Mouse (Mus musculus) induced T-regulatory cell, adult 2 months (primary cell): ENCODE results near the gene Mipep.

Source experiments
- DNase-seq: peaks from one replicate; pipeline ENCODE4 v3.0.0-alpha.2; 2012; ENCODE audit warnings: low read depth

Gene Mipep

DNA sequence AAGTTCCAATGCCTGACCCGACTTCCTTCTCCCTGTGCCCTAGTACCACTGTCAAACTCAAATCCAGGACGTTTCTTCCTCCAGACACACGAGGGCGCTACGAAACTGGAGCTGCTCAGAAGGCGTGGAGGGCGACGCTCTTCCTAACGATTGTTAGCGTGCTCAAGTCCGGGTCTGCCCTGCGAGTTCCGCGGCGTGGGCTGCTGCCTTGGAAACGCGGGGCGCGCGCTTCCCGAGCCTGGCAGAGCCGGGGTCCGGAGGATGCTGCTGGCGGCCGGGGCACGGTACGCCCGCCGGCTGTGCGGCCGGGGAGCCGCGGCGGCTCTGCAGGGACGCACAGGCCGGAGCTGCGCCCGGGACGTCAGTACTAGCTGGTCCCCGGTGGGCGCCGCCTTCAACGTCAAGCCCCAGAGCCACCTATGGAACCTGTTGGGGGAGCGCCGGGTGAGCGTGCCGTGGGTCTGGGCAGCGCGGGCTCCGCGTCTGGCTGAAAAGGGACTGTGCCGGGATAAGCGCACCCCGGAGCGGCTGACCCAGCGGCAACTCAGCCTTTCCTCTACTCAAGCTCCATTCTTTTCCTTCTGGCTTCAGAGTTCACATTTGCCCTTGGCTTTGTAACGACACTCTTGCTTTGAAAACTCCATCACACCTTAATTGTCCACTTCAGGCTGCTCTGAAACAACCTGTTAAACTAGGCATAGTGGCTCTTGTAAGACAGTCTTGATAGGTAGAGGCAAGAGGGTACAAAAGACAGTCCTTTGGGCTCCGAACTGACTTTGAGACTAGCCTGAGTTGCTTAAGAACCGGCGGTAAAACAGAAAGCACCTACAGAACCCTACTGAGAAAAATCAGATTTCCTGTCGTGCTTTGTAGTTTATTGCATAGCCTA, at the start of gene Mipep:
TSS of gene Mipep (plus strand) at position 147 of the 889 bp plus-strand sequence.
- peak; percentile 96 for DNase-seq

DNA sequence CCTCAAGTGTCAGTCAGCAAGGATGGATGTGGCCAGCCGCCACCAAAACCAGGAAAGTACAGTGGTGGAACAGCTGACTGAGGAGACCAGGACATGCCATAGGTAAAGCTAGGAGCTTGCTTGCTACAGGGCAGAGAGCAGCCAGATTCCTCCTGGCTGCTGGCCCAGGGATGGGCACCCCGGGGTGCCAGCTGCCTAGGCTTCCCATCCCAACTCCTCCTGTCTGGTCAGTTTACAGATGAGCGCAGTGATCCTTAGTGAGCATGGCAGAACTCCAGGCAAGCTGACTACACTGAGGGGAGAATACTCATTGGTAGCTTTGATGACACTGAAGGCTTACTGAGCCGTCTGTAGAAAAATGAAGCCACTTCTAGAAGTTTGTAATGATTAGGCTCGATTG, 49.2 kb upstream of the Mipep start:
- DNase-seq, result no peak

DNA sequence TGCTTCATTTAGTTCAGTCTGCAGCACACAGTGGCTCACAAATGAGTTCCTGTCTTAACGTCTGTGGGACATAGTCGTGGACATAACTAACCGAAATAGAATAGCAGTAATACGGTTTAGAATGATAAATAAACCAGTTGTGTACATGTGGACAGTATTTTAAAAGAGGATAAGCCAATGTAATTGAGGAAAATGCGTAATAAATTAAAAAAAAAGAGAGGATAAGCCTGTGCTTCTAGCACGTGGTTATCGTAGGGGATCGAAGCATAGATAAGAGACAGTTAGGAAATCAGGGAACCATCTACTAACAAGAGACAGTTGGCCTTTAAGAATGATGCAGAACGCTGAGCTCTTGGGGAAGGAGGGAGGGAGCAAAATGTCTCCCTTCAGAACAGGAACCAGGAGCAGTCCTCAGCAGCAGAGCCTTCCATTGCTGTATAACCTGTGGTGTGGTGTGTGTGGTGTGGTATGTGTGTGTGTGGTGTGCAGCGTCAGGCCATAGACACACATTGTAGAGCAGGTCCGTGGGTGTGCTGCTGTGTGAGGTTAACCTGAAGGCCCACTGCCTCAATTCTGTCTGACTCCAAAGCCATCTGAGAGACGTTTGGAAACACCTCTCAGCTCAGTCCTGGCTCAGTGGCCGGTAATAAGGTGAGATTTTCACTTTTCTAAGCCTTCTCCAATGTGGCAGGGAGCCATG, 48.4 kb upstream of the Mipep start:
- DNase-seq, result peak; percentile 50

DNA sequence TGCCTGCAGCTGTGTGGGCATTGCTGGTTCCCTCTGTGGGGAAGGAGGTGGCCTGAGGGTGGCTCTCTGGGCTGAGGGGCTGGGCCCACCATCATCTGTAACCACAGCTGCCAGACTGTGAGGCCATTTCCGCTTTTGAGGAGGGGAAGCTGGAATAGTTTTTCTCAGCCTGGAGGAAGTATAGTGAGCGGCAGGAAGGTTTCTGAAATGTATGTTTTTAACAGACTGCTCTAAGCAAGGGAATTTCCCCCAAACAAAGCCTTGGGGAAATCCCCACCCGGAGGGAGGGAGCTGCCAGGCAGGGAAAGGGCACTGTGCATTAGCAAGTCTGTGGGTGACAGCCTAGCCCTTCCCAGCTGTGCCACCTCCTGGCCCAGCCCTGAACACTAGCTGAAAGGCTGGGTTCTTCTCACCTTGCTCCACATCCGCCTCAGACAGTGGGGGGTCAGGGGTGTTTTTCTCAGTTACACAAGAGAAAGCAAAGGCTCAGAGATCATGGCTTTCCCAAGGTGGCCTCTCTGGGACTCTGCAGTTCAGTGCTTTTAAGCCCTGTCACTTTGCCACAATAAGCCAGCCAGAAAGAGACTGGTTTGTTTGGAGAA, 47.7 kb upstream of the Mipep start:
- peak; percentile 95 for DNase-seq

DNA sequence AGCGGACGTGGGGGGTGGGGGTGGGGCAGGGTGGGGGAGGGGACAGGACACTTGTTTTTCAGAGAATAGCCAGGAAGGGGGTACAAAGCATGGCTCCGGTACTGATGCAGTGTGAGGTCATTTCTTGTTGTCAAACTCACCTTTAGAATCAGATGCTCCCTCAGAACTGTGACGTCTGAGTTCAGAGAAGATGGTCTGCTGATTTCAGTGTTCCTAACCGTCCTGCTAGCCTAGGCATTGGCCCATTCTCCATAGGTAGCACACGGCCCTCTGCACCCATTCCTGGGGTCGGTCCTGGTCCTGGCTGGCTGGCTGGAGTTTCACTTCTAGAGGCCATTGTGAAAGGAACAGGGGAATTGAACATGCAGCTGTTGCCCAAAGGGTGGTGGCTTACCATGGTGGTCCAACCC, 47.2 kb upstream of the Mipep start:
- peak; percentile 86 for DNase-seq

DNA sequence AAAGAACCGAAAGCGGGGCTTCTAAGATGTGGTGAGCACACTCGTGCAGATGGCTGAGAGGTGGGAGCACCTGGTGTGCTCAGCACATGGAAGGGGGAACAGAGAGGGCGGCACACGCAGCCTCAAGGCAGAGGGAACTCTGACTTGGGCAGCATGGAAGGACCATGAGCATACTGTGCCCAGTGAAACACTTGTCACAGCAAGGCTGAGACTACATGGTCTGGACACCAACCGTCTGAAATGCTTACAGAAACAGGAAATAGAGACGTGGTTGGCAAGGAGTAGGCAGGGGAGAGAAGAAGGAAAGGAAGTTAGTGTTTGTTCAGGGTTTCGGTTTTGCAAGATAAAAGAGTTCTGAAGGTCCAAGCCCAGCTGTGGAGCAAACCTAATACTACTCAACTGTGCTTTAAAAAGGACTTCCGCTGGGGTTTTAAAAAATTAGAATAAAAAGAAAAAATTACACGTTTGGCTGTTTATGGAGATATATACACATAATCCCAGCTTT, 45.9 kb upstream of the Mipep start:
- peak; percentile 88 for DNase-seq

DNA sequence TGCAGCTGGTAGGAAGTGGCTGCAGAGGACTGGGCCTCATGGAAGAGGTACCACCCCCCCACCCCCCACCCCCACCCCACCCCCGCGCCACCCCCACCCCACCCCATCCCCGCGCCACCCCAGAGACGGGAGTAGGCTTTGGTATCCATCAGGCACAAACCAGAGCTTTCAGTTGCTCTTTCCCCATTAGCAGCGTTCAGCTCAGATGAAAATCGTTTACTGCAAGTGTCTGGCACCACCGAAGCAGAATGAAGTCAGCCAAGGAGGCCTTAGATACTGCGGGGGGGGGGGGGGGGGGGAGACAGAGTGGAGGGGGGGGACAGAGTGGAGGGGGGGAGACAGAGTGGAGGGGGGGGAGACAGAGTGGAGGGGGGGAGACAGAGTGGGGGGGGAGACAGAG, 45.2 kb upstream of the Mipep start:
- DNase-seq, result peak; percentile 46

DNA sequence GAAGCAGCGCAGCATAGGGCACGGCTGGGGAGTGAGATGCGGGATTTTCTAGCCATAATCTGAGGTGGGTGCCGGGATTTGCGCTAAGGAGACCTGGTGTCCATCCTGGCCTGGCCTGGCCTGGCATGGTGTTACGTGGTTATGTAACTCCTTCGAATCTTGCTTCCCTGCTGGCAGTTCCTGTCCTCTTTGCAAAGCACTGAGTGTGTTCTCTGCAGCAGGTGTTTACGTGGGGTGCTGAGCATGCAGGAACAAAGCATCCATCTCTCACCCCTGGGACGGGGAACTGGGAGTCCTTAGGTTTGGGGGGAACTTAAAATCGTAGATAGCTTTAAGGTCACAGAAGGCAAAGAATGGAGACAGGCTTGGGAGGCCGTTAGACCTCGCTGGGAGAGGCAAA, 44.8 kb upstream of the Mipep start:
- peak; percentile 53 for DNase-seq

DNA sequence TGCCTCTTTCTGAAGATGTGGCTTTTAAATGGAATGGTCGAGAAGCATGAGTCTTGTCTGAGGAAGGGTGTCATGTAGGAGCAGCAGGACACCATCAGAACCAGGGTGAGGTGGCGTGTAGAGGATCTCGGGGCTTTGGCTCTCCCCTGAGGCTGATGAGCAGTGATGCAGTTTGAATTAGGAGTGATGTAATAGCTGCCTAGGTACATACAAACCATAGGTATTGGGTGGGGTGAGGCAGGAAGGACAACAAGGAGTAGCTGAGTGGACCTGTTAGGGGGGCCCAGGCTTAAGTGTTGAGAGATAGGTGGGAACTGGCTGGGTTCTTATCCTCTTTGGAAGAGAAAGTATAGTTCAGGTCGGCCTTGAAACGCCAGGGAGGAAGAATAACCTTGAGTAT, 43.9 kb upstream of the Mipep start:
- peak; percentile 50 for DNase-seq

DNA sequence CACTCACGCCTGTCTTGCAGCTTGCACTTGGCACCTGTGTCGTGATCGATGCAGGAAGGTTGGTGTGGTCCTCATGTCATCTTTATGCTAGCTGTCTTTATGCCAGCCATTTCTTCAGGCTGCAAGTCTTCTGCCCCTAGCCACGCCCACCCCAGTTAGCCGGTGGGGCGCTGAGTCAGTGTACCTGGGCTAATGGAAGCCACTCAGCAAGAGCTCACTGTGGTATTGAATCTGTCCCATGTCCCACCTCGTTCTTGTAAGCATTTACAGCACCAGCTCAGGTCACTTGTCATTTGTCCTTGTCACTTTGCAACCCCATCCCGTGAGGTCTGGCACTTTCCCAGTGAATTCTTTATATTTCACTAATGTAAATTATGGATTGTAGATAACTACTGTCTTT, 43.3 kb upstream of the Mipep start:
- DNase-seq, result peak; percentile 45

DNA sequence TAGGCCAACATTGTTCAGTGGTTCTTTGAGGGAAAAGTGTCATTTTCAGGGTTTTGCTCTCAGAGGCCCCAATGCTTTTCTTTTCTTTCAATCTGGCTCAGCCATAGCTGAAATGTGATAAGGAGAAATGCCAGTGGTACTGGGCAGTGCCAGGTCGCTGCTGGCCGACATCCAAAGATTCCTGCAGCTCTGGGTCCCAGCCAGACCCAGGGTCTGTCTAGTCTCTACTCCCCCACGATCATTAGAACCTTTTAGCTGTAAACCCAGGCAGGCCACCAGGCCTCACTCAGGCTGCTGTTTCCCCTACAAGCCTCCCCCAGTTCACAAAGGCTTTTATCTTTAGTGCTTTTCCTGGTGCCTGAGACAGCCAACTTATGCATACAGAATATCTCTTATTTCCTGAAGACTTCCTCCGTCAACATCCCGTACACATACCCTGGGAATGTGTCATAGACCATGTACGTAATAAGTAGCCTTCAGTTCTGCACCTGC, 42.8 kb upstream of the Mipep start:
- no peak for DNase-seq

DNA sequence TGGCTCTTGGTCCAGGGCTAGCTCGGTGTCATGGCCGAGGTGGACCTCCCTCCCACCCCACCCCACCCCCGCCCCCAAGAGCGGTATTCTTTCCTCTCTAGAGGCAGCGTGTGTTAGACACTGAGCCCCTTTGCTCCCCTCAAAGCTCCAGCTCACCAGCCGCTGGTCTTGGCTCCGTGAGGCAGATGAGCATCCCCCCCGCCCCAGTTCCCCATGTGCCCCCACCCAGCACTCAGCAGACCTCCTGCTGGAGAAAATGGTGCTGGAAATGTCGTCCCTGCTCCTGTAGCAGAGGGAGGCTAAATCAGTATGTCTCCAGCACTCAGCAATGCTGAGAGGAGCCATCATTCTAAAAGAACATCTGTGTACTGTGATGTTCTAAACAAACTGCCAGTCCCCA, 40.7 kb upstream of the Mipep start:
- DNase-seq, result no peak

DNA sequence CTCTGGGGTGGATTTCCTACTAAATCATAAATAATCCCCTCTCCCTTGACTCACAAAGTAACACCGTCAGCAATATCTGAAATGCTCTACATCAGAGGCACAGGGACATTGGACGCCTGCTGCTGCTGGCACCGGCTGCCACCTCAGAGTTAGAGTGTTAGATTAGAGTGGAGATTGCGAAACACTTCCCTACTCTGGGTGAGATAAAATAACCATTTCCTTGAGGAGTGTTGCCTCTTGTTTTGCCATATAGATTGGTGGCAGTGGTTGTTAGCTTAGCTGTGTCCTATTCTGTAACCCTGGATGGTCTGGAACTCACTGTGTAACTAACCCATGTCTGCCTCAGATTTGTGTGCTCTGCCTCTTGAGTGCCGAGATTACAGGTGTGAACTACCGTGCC, 39.2 kb upstream of the Mipep start:
- DNase-seq, result peak; percentile 32

DNA sequence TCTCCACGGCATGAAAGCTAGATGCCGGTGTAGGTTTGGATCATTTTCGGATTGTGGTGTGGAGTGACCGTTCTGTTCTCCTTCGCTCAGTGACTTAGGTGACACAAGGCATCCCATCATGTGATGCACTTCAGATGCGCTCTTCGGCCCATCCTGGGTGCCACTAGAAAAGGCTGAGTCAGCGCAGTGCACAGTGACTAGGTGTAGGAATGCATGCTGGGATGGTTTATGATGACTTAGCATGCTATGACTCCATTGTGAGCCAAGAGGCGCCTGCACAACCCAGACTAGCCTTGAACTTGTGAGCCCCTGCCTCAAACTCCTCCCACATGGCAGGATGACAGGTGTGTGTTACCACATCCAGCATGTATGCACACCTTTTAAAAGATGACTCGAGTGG, 38.2 kb upstream of the Mipep start:
- DNase-seq, result no peak

DNA sequence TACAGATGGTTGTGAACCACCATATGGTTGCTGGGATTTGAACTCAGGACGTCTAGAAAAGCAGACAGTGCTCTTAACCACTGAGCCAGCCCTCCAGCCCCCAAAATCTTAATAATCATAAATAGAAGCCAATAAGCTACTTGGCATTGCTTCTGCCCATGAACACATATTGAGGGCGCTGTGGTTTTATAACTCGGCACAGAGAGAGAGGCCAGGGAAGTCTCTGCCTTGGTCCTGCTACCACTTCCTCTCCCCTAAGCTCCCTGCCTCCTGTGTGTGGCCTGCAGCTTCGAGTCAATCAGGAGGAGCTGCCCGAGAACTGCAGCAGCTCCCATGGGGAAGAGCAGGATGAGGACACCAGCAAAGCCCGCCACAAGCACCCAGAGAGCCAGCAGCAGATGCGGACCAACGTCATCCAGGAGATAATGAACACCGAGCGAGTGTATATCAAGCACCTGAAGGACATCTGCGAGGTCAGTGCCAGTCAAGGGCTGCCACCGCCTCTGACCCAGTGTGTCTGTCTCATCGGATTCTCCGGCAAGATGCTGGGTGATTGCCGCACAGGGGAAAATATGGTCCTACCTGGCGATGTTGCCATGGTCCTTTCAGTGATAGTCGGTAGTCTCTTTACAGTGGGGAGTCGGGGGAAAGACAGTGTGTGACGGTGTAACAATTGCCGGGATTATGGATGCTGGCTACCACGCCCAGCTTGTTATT, 37.1 kb upstream of the Mipep start:
- no peak for DNase-seq

DNA sequence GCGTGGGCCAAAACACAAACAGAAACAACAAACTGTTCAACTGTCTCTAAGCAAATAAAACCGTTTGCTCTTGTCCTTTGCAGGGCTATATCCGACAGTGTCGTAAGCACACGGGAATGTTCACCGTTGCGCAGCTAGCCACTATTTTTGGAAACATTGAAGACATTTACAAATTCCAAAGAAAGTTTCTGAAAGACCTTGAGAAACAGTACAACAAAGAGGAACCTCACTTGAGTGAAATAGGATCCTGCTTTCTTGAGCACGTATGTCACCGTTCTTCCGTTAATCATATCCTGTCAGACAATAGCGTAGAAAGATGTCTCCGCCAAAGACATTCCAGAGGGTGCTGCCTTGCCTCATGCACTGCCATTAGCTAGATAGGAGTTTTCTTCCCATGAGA, 34.5 kb upstream of the Mipep start:
- no peak for DNase-seq

DNA sequence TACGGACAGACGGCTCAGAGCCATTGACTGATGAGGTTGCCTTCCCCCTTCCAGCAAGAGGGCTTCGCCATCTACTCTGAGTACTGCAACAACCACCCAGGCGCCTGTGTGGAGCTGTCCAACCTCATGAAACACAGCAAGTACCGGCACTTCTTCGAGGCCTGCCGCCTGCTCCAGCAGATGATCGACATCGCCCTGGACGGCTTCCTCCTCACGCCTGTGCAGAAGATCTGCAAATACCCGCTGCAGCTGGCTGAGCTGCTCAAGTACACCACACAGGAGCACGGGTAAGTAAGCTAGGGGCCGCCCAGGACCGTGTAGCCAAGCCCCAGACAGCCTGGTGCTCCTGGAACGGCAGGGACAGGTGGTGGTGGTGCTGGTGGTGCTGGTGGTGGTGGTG, 32.8 kb upstream of the Mipep start:
- no peak for DNase-seq

DNA sequence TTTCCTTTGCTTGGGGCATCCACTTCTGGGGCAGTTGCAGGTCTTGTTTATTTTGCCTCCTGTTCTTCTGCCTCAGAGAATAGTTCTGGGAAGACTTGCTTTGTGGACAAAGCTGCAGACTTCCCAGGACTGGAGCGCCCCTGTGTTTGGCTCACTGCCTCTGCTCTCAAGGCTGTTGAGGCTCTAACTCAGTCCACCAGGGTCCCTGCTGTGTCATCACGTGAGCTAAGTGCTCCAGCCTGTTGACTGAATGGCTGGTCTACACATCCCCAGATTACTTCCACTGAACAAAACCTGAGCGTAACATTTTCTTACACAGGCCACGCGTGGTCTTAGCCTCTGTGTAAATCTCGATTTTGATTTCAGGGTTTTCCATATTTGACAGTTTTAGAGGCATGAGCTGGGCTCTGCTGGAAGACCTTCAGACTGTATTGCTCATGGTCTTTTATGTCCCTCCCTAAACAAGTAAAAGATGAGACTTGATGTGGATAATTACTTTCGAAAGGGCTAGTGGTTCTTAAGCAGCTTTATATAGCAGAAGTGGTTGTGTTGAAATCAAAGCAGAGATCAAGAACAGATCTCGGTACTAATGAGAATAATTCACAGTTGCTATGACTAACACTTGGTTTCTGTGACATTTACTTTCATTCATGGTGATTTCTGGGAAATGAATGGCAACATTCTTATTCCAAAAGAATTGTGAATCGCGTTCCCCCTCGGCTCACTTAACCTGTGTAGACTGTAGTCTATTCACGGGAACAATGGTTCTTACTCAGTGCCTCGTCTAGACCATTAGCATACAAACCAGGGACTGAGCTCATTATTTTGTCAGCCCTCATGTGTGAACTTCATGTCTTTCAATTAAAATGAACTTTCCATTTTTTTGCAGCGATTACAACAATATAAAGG, 31.2 kb upstream of the Mipep start:
- DNase-seq, result no peak

DNA sequence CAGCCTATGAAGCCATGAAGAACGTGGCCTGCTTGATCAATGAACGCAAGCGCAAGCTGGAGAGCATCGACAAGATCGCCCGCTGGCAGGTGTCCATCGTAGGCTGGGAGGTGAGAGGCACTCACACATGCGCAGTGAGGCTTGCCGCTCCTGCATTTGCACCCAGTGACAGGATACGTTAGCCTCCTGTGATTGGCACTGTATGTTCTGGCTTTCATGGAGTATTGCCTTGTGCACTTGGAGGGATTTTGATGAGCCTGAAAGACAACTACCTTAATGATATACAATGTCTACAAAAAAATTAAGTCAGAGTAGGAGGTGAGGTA, 30.6 kb upstream of the Mipep start:
- no peak for DNase-seq

DNA sequence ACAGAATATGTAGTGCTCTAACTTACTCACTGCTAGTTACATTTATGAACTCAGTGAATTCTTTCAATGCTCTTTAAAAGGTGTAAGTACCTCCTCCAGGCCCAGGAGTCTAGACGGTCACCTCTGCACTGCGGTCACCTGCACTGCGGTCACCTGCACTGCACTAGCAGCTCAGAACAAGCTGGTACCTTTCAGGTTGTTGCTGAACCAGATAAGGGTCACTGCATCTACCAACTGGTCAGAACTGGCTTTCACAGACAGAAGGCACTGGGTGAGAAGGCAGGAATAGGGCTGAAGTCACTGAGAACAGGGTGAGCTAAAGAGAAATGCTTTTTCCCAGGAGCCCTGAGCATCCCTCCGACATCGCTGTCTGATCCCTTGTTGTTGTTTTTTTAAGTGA, 29.7 kb upstream of the Mipep start:
- DNase-seq, result no peak

DNA sequence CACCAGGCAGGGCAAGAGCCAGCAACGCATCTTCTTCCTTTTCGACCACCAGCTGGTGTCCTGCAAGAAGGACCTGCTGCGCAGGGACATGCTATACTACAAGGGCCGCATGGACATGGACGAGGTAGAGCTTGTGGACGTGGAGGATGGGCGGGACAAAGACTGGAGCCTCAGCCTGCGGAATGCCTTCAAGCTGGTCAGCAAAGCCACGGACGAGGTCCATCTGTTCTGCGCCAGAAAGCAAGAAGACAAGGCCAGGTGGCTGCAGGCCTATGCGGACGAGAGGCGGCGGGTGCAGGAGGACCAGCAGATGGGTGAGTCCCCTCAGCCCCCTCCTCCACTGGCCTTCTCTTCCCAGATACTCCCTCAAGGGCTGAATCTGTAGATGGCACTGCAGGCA, 28.1 kb upstream of the Mipep start:
- no peak for DNase-seq
